Mouse (Mus musculus) adrenal gland, adult 18-20 months (tissue): ENCODE measurements at regions not wholly inside any gene's neighbourhood (a gene's known extent, or its start where the extent isn't known, plus 50 kb on each side); places are given as distances from the start of the nearest gene placed in this dataset.
"Not testable (repeated sequence)": the region's sequence is repeated elsewhere in the genome, so short reads cannot be mapped to it uniquely, and the experiment has no call there.

ENCODE experiments used
- DNase-seq, 2 experiments: peaks; one replicate each; pipeline ENCODE4 v3.0.0; 2021 to 2022; ENCODE audit warnings: low spot score in 2 of 2

DNA sequence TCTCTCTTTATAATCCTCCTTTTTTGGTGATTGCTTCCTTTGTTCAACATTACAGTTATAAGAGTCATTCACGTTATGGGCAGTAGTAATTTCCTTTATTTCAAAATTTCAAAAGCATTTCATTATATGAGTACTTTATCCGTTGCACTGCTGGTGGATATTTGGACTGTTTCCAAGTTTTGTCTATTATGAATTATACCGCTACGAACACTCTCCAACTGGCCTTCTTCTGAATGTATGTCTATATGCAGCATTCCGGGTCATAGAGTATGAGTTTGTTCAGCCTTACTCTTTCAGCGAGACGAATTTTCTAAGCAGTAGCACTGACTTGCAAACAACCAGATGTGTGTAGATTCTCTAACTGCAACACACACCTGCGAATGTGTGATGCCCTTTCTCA lies 57.8 kb downstream of the Dusp6 start:
- DNase-seq: no peak

- no peak for DNase-seq
These were observed 60.3 kb downstream of the Dusp6 start for GRCm38 (mm10) chr10:99323358-99323757.

- no peak for DNase-seq
These were observed 64.5 kb downstream of the Dusp6 start for GRCm38 (mm10) chr10:99327501-99327900.

- no peak for DNase-seq
These were observed 65.5 kb downstream of the Dusp6 start for GRCm38 (mm10) chr10:99328568-99328967.

DNA sequence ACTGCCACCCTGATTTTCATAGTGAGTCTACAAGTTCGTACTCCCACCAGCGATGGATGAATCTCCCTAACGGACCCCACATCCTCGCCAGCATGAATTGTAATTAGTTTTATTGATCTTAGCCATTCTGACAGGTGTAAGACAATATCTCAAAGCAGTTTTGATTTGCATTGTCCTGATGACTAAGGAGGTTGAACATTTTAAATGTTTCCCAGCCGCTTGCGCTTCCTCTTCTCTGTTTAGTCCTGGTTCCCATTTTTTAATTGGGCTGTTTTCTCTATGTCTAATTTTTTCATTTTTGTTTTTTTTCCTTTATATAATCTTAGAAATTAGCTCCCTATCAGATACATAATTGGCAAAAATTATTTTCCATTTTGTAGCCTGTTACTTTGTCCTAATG lies 66.4 kb downstream of the Dusp6 start:
- no peak for DNase-seq

GRCm38 (mm10) chr10:99330519-99330918 lies 67.5 kb downstream of the Dusp6 start:
- no peak for DNase-seq

DNA sequence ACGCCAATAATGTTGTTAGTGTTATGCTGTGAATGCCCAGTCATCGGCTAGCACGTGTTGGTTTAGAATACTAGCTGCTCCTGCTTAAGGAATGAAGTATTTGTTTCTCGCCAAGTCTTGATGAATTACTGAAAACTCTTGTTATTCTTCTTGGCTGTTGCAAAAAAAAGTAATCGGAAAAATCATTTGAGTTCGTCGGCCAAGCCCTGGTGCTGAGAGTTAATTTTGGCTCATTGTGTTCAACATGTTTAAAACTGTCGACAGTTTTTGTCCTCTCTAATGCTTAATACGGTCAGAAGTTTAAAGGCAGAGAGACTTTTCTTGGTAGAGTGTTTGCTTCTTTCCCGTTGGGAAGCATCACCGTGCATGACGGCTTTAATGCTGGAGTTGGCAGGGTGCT lies 68.8 kb downstream of the Dusp6 start:
- DNase-seq: no peak

- no peak for DNase-seq
These were observed 70.8 kb downstream of the Dusp6 start for GRCm38 (mm10) chr10:99333831-99334230.

DNA sequence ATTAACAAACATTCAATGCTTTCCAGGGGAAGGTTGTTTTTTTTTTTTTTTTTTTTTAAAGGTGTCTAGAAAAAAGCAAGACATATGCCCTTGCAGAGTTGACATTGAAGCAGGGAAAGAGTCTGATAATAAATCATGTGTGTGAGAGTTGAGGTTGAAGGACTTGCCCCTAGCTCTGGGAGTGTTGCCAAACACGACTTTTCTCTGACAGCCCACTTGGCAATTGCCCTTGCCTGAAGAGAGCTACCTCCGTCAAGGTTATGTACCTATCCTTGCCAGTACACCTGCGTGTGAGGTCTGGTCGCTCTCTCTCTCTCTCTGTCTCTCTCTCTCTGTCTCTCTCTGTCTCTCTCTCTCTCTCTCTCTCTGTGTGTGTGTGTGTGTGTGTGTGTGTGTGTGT lies 73.1 kb downstream of the Dusp6 start:
- peak in 1 of 2 experiments; percentile 18 for DNase-seq

DNA sequence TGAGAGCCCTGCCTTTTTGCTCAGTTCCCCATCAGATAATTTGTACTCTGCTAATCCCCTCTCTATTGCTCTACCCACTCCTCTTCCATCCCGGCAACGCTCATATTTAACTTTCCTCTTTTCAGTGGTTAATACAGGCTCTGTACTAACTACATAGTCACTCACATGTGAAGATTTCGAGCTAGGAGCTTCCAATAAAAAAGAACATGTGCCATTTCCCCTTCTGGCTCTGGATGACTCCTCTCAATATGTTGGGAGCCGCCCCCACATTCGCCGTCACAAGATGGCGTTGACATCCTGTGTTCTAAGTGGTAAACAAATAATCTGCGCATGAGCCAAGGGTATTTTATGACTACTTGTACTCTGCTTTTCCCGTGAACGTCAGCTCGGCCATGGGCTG lies 75.8 kb downstream of the Dusp6 start:
- DNase-seq: not testable (repeated sequence)

GRCm38 (mm10) chr10:99339291-99339912 lies 76.4 kb downstream of the Dusp6 start:
- peak; percentile 68 to 72 for DNase-seq

DNA sequence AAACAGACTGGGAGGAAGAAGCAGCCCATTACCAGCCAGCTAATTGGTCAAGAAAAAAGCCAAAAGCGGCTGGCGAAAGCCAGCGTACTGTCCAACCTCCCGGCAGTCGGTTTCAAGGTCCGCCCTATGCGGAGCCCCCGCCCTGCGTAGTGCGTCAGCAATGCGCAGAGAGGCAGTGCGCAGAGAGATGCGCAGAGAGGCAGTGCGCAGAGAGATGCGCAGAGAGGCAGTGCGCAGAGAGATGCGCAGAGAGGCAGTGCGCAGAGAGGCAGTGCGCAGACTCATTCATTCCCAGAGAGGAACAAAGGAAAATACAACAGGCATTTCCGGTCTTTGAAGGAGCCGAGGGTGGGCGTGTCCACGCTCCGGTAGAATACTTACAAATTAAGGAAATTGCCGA lies 77.0 kb downstream of the Dusp6 start:
- DNase-seq: not testable (repeated sequence)

DNA sequence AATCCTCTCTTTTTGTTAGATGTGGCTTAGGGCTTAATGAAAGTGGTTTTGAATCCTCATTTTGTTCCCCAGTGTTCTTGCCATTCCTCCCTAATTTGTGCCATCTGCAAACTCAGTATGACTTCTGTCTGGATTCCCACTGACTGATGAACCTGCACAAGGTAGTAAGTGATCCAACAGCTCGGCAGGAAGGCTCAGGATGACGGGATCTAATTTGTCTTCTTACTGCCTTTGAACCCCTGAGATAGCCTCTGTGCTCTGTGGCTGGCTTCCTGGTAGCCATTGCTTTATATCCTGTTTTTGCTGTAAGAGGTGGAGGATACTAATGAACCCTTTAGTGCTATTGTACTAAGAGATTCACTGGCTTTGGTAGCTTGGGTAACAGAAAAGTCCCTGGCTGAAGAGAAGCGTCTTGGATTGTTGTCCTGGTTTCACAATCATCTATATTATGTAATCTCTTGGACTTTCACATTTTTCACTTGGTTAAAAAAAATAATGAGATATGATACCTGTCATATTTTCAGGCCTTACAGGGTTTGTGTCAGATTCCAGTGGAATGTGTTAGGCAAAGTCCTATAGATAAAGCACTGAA lies 86.2 kb downstream of the Dusp6 start:
- DNase-seq: no peak

DNA sequence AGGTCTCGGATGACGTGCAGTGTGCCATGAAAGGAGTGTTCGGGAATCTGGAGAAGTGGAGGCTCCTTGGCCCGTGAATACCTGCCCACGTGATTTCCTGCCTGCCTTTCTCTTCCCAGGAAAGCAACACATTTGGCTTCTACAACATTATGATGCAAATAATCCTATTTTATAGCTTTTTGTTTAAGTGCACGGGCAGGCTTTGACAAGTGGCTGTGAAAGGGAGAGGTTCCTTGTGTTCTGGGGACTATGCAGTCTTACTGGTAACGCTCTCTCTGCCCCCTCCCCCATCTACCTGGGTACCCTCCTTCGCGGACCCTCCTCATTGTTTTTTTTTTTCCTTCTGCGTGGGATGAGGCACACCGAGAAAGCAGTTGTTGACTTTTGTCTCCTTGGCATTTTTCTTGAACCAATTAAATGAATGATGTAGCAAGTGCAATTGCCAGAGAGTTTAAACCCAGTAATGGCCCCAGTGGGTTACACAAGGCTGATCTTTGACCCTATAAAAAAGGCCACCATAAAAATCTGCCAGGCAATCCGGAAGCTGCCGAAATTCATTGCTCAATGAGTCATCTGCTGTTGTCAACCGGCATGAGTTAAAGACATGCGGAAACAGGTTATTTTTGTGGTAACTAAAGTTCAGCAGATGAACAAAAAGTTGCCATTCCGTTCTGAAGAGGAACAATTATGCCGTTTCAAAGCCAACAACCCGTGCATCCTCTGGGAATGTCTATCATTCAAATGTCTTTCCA lies 90.7 kb downstream of the Dusp6 start:
- DNase-seq: peak in 1 of 2 experiments; percentile 37

- no peak for DNase-seq
These were observed 91.3 kb downstream of the Dusp6 start for GRCm38 (mm10) chr10:99354352-99354751.

DNA sequence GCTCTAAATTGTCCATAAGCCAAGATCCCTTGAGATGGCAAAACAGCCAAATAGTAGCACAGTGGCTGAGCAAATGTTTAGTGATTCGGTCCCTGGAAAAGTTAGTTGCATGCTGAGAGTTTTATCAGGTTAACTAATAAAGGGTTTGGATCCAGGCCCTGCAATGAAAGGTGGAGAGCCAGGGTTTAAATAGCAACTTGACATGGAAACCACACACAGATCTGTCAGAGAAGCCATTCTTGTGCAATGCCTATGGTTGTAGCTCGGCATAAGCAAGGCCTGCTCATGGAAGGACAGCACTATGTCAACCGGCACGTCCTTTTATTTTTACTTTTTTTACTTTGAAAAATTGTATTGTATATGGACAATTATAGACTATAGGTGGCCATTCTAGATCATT lies 92.3 kb downstream of the Dusp6 start:
- no peak for DNase-seq

DNA sequence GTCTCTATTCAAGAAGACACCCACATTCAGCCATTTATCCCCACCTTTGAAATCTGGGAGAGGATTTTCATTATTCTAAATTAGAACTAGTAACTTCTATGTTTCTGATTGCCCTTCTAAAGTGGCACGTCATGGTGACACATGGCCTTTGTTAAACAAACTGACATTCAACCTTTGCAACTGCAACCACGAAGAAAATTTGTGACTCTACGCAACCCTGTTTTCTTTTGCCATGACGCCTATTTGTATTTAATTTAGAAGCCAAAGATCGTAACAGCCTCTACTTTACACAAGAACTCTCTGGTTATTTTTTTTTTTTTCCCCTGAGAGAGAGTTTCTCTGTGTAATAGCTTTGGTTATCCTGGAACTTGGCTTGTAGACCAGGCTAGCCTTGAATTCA lies 93.2 kb downstream of the Dusp6 start:
- no peak for DNase-seq

DNA sequence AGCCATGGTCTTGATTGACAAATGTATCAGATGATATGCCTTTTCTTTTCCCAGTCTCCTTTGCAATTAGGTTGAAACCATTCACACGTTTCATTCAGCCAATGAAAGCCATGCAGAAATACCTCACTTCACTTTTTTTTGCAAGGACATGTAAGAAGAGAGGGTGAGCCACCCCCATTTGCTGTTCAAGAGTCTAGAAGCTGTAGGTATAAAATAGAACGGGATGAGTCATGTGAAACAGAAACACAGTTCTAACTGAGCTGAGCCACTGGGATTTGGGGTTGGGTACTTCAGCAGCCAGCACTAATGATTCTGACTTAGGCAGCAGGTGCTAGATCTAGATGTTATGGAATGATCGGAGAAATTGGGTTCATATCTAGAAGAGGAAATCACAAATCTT lies 93.9 kb downstream of the Dusp6 start:
- no peak for DNase-seq

DNA sequence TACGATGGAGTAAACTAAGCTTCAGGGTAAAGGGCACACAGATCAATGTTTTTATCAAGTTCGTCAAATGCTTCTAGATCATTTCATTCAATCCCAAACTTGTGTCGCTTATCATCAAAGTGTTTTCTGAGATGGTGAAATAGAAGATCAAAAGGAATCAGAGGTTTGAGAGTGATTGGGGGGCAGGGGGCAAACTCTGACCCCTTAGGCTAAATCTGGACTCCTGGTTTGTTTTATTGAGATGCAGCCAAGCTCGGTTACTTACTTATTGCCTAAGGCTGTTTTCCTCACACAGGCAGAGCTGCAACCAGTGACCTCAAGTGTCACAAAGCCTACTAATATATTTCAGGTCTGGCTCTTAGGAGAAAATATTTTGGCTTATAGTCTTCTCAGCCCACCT lies 94.3 kb downstream of the Dusp6 start:
- DNase-seq: no peak

DNA sequence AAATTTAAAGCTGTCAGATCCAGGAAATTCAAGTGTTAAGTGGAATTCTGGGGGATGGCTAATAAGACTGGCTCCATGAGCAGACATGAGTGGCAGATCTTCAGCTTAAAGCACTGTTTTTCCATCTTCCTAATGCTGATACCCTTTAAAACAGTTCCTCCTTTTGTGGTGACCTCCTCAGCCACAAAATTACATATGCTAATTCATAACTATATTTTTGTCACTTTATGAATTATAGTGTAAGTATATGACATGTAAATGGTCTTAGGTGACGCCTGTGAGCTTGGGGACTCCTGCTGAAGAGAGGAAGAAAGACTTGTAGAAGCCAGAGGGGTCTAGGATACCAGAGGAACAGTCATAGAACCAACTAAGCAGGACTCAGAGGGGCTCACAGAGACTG lies 95.2 kb downstream of the Dusp6 start:
- DNase-seq: no peak

DNA sequence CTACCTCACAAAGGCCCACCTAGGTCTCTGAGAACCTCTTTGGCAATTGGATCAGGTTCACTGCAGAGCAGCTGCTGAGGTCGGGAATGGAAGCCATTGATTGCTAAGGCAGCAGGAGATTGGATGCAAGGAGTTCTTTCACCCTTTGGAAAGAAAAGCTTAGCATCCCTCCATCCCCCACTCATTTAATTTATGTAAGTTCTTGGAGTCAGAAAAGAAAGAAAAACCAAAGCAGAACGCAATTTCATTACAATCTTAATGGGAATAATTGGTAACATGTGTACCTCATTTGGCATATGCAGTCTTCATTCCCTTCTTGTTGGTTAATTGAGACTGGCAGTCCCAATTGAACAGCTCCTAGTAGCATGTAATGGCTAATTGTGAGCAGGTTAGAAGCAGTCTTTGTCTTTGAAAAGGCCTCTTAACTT lies 96.4 kb downstream of the Dusp6 start:
- DNase-seq: no peak

- DNase-seq: not testable (repeated sequence)
These were observed 97.6 kb downstream of the Dusp6 start for GRCm38 (mm10) chr10:99360601-99361000.

GRCm38 (mm10) chr10:99366162-99366561 lies 103.1 kb downstream of the Dusp6 start:
- DNase-seq: no peak
